Mouse (Mus musculus): ENCODE results near the gene Lrrc29.

The Lrrc29 gene

DNA sequence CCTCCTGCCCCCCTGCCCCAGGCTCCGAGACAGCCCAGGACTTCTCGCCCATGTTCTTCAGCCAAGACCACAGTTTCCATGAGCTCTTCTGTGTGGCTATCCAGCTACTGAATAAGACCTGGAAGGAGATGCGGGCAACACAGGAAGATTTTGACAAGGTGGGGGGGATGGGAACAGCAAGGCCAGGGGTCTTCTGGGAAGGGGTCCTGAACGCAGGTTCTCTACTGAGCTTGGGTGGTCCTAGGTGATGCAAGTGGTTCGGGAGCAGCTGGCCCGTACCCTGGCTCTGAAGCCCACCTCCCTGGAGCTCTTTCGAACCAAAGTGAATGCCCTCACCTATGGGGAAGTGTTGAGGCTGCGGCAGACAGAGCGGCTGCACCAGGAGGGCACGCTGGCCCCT lies 17.6 kb downstream of the Lrrc29 start:
- DNase-seq, result no peak

DNA sequence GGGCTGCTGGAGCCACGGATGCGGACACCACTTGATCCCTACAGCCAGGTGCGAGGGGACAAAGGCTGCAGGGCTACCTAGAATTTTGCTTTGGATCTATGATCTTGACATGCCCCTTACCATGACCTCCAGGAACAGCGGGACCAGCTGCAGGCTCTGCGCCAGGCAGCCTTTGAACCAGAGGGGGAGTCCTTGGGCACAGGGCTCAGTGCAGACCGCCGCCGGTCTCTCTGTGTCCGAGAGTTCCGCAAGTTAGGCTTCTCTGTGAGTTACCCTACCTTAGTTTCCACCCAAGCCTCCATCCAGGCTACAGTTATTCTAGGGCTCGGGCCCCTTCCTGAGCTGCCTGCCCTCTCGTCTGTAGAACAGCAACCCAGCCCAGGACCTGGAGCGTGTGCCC lies 18.4 kb downstream of the Lrrc29 start:
- no peak for DNase-seq

DNA sequence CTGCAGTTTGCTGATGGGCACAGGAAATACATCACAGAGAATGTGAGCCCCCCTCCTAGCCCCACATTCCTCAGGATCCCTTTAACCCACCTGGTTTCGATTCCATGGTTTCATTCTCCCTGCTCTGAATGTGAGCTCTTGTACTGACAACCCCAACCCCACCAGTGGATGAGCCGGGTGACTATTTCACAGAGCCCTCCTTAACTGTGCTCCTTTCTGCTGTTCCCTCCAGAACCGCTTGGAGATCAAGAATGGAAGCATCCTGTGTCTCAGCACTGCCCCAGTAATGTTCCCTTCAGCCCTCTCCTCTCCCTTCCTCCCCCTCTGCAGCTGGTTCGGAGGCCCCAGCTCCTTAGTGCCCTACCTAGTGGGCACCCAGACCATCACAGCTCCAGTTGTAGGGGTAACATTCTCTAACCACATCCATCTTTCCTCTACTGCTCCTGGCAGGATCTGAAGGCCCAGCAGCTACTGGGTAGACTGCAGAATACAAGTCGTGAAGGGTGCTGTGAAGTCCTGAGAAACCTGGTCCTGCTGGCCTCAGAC lies 19.9 kb downstream of the Lrrc29 start:
- DNase-seq, result no peak

DNA sequence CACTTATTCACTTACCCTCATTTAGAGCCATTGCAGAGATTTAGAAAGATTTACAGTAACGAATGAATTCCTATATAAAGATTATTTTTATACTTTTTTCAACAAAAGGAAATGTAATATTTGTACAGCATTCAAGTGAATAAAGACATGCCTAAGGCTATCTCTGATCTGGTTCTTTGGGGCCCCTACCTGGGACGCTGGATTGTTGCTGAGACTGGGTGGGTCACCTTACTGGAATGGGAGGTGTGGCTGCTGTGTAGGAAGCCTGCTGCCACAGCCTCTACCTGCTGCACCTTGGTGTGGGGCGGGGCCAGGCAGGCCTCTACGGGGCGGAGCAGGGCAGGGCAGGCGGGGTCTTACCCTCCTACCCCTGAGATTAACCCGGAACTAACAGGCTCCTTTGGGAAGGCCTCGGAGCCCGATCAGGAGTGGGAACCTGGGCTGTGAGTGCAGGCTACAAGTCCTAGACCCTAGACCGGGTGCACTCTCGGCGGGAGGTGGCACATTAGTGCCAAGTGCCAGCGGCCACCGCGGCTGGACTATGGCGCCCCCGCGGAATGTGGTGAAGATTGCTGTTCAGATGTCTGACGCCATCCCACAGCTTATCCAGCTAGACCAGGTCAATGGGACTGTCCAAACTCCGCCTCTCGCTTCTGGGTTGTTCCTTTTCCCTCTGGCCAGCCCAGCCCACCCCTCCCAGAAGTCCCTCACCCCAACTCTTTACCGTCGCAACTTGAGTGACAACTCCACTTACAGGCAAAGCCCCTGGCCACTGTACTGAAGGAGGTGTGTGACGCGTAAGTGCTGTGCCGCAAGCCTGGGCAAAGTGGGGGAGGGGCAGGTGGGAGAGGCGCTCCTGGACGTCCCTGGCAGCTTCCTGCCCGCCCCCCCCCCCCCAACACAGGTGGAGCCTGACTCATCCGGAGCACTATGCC lies 20.6 kb downstream of the Lrrc29 start, which contains the start of gene Elmo3:
Gene Elmo3, plus strand, starts transcription at position 391 of the 935 bp plus-strand sequence.
- peak; percentile 94 for DNase-seq

DNA sequence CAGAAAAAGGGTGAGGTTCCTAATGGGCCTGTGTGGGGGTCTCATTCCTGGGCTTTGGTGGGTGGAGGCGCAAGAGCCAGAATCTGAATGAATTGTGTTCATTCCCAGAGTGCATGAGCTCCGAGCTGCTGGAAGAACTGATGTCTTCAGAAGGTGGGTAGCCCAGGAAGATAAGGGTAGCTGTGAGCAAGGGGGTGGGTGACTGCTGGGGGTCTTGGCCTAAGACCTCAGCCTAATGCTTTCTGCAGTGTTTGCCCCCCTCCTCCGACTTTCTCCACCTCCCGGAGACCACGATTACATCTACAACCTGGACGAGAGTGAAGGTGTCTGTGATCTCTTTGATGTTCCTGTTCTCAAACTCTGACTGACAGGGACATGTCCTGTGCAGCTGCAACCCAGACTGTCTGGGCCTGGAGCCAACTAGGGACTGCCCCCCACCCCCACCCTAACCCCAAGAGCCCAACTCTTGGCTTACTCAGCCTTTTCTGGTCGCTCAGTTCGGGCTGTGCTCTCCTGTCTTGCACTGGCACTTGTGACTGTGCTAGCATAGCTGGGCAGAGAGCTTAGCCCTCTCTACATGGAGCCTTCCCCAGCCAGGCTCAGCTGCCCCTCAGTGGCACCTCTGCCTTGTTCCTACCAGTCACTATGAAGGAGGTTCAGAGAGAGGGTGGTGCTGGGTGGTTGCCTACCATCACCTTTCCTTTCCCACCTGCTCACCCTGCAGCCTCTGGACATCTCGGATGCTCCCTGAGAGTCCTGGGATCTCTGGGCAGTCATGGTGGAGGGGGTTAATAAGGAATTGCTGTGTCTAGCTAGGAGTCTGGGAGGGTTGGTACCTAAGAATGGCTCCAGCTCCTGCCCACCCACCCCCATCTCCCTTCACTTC lies 21.5 kb downstream of the Lrrc29 start:
- DNase-seq, result peak; percentile 9

DNA sequence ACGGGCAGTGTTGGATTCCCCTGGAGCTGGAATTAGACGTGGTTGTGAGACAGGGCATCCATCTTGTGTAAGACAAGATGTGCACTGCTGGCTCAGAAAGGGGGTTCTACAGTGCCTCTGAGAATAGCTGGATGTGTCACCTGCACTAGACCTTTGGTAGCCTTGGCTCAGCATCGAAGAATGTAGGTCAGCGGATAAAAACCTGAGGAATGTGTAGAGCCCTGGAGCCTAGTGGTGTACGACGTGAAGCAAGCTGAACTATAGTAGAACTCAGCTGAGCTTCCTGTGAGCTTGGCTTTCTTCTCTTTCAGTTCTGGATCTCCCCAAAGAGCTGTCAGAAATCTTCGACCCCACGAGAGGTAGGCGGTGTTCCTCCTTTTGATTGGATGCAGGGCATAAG lies 22.2 kb downstream of the Lrrc29 start:
- no peak for DNase-seq

DNA sequence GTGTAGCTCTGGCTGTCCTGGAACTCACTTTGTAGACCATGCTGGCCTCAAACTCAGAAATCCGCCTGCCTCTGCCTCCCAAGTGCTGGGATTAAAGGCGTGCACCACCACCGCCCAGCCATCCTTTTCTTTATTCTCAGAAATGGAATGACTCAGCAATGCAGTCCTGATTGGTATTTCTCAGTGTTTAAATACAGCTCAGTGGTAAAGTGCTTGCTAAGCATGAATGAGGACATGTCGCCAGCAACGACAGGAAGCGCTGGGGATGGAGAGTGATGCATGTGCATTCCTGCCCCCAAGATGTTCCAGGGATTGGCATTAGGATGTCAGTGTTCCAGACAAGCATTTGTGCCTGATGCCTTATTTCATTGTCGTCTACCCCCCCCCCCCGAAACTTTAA lies 22.7 kb downstream of the Lrrc29 start:
- no peak for DNase-seq

DNA sequence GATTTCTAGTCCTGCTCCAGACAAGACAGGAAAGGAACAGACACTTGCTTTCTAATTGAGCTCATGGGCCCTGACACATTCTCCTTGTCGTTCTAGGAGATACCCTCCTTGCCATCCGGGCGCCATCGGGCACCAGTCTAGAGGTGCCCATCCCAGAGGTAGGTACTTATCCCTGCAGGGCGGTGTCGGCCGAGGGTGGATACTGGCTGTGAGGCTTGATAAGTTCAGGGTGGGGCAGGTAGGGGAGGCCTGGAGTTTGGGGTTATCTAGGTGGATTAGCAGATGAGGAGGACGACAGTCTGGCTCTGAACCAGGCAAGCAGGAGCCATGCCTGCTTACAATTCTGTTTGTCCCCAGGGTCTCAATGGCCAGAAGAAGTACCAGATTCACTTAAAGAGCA lies 26.1 kb downstream of the Lrrc29 start:
- DNase-seq, result peak; percentile 16

DNA sequence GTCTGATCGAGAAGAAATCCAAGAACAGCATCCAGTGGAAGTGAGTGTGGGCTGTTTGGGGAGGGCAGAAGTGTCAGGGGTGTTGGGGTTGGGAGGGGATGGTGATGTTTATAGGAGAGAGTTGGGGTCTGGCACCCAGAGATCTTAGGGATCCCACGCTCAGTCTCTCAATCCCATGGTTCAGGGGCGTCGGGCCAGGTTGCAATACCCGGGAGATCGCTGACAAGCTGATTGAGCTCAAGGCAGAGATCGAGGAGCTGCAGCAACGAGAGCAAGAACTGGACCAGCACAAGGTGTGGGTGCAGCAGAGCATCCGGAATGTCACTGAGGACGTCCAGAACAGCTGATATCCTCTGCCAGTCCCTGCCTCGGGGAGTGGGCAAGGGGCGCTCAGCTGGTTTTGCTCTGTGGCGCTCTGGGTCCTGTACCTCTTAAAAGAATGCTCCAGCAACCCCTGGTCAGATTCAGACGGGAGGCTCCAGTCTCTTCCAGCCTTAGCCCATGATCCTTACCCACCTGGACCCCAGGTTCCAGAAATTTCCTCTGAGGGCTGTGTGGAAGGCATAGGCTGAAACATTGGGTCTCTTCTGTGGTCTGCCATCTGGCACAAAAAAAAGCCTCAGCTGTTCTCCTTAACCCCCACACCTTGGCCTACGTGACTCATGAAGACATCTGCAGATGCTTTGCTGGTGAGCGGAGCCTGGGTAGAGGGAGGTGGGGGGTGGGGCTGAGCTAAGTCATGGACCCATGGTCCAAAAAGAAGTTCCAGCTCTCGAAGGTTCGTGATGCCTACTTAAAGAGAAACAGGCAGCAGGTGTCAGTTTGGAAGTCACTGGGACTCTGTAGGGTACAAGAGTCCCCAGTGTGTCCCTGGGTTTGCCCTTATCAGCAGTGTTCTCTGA lies 27.5 kb downstream of the Lrrc29 start:
- DNase-seq, result peak; percentile 12

DNA sequence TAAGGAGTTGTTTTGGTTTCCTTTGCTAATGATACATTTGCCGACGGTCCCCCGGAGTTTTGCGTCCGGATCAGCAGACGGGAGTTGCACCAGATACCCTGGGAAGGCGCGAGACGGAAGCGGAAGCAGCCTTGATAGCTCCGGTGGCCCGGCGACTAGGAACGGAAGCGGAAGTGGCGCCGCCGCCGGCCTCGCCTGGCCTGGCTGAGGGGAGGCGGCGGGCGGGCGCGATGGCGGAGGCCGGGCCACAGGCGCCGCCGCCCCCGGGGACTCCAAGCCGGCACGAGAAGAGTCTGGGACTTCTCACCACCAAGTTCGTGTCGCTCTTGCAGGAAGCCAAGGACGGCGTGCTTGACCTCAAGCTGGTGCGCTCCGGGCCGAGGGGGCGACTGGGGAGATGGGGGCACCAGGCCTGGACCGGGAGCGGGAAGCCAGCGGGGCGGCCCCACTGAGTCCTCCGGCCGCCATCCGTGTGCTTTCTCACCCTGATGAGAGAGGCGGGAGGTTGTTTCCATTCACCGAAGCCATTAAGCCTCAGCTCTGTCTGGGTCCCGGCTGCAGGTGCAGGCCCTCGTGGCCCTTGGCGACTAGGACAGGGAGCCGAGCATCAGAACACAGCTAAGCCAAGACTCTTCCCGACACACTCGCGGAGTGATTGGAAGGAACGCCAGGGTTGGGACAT lies 28.4 kb downstream of the Lrrc29 start, which contains the start of gene E2f4:
Gene E2f4, plus strand, starts transcription at position 153 of the 682 bp plus-strand sequence.
- DNase-seq, result peak; percentile 93

DNA sequence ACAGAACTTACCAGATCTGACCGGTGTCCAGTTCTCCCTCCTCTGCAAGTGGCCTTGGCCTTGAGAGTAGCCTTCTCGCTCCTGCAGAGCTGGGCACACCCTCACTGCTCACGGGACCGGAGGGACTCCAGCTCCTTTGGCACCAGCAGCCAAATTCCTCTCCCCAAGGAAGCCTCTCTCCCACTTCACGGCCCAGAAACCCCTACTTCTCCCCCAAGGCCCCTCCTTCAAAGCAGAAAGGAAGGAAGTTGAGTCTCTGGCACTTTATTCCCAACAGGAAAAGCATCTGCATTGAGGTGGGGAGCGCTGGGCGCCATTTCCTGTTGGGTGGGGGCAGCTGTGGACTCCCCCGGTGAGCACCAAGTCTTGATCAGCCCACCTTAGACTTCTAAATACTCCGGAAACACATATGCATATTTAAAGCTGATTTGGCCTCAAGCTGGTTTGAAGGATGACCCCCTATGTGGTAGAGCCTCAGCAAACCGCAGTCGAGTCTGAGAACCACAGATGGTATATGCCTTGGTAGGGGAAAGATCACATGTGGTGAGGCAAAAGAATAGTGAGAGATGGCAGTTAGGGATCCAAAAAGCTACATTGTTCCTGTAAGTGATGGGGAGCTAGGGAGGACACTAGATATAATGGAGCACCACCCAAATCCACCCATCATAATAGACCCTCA lies 30.0 kb downstream of the Lrrc29 start, which contains the start of gene Exoc3l:
Gene Exoc3l, minus strand, starts transcription at position 207 of the 679 bp plus-strand sequence.
- no peak for DNase-seq

DNA sequence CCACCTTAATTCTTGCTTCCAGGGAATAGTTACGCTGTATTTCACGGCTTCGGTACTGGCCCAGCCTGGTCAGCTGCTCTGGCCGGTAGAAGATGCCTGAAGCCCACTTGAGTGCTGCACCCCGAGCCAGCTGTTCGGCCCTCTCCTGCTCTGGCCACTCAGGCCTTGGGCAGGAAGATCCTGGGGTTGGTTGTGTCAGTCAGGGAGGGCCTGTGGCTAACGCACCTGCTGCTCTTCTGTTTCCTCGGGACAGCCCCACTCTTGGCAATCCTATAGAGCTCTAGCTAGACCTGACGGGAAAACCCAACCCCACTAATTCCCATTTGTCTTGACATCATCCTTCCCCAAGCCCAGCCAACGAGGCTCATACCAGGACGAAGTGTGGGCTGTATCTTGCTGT lies 30.8 kb downstream of the Lrrc29 start:
- no peak for DNase-seq

DNA sequence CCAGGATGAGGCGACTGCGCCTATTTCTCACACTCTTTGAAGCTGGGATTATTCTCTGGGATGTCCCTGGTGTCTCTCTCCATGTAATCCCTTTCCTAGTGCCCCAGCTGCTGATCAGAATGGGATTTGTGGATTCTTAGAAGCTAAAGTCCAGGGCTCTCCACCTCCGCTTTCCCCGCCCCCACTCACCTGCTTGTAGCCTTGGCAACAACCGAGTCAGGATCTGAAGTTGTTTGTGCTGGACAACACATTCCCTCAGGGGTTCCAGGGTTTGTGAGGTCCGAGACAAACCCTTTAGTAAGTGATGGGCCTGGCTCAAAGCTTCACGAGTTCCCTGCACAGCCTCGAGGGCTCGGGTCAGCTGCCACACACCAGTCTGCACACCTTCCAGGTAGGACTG lies 31.3 kb downstream of the Lrrc29 start:
- no peak for DNase-seq

DNA sequence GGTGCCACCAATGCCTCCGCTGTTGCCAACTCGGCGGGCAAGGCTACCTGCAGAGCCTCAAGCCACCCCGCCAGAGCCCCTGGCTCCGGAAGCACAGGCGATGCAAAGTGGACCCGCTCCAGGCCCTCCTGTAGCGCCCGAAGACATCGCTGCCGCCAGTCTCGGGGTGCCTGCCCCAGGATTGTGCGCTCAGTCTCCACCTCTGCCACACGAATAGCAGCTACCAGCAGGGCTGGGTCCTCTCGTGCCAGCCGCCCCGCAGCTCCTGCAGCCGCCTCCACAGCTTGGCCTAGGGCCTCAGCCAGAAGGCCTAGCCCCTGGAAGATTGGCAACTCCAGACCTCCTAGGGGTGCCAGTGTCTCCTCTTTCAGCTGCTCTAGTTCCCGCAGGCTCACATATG lies 32.7 kb downstream of the Lrrc29 start:
- peak; percentile 6 for DNase-seq

DNA sequence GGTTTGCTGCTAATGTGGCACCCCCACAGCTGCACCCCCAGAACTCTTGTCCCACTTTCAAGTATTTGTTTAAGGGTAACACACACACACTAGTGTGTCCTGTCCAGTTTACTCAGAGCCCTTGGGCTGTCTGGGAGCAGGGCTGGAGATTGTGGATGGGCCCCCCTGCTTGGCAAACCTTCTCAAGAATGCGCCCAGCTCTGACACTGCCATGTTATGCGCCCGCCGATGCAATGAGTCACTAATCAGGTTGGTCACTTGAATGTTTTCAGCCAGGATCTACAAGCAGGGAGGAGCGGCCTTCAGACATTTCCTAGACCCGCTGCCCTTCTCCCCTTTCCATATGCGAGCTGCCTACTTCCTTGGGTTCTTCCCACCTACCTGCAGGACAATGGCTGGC lies 33.6 kb downstream of the Lrrc29 start:
- DNase-seq, result no peak

DNA sequence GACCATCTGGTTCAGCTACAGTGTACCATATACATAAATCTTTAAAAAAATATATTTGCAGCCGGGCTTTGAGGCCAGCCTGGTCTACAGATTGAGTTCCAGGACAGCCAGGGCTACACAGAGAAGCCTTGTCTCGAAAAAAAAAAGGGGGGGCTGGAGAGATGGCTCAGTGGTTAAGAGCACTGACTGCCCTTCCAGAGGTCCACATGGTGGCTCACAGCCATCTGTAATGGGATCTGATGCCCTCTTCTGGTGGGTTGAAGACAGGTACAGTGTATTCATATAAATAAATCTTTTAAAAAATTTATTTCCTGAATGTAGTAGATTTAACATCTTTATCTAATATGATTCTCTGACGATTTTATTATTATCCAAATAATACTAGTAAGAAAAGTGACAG lies 34.3 kb downstream of the Lrrc29 start:
- peak; percentile 4 for DNase-seq

DNA sequence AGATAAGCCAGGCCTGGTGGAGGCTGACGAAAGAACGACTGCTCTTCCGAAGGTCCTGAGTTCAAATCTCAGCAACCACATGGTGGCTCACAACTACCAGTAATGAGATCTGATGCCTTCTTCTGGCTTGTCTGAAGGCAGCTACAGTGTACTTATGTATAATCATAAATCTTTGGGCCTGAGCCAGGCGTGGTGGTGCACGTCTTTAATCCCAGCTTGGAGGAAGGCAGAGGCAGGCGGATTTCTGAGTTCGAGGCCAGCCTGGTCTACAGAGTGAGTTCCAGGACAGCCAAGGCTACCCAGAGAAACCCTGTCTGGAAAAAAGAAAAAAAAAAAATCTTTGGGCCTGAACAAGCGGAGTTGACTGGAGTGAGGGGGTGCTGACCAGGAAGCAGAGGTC lies 34.7 kb downstream of the Lrrc29 start:
- DNase-seq, result peak; percentile 12

DNA sequence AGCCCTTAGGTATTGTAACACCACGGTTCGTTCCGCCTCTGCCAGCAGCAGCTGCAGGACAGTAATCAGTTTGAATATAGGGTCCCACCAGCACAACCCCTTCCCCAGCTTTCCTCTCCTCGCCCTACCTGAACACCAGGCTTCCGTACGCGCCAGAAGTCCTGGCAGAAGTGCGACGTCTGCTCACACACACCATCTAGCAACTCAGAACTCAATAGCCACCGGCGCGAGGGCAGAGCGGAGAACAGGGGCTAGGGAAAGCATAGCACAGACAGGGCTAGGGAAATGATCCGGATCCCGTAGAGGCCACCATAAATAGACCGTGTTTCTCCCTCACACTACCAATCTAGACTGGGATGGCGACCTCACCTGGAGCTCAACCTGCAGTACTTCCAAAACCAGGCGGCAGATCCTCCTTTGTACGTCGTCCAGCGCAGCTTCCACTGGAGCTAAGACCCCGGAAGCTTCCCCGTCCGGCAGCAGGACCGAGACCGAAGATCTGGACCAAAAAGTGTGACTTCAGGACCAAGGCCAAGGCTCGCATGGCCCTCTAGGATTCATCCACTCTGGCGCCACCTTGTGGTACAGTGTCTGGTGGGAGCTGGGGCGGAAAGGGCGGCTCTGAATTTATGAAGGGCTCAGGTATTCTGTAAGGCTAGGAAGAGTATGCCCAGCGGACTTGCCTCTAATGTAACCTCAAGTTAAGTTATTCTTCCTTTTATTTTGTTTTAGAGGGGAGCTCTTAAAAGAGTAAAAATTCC lies 35.3 kb downstream of the Lrrc29 start:
- DNase-seq, result peak; percentile 80

DNA sequence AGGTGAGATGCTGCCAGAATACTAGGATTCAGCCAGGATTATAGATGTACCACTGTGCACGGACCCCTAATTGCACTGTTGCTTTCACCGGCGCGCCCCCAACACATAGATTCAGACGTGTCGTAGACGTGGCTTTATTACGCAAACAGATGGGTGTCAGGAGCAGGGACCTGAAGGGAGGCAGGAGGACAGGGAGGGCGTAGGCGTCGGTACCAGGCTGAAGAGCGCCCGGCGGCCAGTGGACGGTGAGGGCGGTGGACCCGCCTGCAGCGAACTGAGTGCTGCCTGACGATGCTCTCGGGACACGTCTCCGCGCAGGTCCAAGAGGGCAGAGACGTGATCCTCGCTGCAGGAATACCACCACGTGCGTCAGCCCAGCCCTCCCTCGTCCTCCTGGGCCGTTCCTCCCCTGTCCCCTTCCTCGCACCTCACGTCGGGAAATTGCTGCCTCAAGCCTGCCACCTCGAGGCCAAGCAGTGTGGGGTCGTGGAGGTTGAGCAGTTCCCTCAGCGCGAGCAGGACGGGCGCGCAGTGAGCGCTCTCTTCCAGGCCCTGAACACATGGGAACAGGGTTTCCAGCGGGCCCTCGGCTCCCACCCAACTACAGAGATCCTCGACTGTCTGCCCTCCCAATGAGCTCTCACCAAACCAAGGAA lies 36.1 kb downstream of the Lrrc29 start, which contains the start of gene 4931428F04Rik:
Gene 4931428F04Rik, minus strand, starts transcription at position 60 of the 656 bp plus-strand sequence.
- peak; percentile 27 for DNase-seq
